Mouse (Mus musculus): Measurements from ENCODE around the gene Apoa4.

Gene Apoa4

GRCm38 (mm10) chr9:46240526-46241153 lies at the start of gene Apoa4:
TSS of gene Apoa4 (plus strand) at chr9:46240696.
- no peak for DNase-seq

DNA sequence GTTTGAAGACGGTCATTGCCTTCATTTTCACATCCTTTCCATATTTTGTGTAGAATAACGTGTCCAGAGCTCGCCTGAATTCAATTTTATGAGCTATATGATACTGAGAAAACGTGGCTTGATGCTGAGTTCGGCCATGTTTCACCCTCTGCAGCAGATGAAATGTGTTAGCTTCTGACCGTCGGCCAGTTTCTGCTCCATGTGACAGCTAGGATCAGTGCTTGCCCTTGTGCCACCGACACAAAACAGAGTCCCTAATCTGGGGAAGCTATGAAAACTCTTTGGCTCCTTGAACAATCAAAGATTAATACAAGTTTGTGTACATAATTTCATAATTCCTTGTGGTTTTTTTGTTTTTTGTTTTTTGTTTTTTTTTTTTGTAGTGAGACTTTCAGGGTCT lies 49.3 kb upstream of the Apoa4 start:
- no peak for DNase-seq

- peak; percentile 75 for DNase-seq
Observed at GRCm38 (mm10) chr9:46191644-46192043, 48.9 kb upstream of the Apoa4 start.

DNA sequence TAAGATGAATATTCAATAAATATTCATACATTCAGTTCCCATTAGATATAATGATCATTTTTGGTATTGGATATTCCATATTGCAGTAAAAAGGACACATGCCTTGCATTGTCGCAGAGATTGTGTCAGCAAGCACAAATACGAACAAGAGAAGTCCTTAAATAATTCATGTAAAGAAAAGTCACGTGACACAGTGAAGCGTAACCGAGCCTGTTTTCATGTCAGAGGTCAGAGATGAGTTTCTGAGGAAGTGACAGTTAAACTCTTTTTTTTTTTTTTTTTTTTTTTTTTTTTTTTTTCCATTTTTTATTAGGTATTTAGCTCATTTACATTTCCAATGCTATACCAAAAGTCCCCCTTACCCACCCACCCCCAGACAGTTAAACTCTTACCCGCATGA lies 47.9 kb upstream of the Apoa4 start:
- DNase-seq: no peak

GRCm38 (mm10) chr9:46194809-46195208 lies 45.7 kb upstream of the Apoa4 start:
- DNase-seq: no peak

DNA sequence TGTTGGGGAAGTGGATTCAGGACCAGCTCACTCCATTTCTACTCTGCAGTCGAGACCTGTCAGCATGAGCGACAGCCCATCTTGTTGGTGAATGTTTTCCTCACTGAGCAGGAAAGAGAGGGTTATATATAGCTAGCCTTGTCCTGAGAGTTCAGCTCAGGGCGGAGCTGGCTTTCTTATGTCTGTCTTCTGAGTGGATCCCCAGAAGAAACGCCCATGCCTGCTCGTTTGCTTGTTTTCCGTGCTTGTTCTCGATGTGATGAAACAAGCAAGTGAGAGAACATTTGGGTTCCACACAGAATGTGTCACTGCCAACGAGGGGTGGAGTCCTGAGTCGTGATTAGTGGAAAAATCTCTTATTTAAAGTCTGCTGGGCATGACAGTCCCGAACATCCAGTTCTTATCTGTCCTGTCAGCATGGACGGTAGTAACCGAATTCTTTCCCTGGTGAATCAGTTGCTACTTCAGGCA lies 43.8 kb upstream of the Apoa4 start:
- DNase-seq: no peak

DNA sequence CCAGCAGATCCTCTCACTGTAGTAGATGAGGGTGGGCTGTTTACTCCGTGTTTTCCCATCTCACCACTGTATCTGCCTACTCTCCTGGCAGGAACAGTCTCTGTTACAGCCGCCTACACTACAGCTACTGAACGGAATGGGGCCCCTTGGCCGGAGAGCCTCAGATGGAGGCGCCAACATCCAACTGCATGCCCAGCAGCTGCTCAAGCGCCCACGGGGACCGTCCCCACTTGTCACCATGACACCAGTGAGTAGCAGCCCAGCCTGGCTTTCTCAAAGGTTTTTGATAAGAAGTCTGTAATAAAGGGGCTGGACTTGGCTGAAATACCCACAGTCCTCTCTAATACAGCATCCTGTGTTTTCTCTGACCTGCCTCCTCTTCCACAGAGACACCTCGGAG lies 42.0 kb upstream of the Apoa4 start:
- DNase-seq: no peak

DNA sequence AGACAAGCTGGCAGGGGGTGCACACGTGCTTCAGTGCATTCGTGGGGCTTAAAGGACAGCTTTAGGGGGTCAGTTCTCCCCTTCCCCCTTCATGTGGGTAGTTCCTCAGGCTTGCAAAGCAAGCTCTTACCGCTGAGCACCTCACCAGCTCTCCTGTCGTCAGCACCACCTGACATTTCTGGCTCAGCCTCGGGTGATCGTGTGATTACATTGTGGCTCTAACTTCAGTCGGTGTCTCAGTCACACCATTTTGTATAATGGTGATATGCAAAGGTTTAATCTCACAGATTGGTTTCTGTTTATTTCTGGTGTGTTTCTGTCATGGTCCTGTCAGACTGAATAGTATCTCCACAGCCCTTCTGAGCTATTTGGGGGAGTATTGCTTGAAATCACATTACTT lies 41.6 kb upstream of the Apoa4 start:
- DNase-seq: no peak

DNA sequence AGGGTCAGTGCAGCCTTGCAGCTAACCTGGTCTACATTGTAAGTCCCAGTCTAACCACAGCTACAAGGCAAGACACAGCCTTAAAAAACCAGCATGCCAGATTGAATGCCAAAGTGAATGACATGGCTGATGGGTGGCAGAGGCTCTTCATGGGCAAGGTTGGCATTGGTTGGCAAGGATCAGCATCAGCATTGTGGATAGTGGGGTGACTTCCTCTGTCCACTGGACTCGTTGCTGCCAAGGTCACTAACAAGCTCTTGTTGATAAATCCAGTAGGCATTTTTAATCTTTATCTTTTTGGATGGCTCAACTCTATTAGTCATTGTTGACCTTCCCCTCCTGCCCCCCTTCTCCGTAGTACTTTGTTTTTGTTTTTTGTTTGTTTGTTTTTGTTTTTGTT lies 40.9 kb upstream of the Apoa4 start:
- no peak for DNase-seq

DNA sequence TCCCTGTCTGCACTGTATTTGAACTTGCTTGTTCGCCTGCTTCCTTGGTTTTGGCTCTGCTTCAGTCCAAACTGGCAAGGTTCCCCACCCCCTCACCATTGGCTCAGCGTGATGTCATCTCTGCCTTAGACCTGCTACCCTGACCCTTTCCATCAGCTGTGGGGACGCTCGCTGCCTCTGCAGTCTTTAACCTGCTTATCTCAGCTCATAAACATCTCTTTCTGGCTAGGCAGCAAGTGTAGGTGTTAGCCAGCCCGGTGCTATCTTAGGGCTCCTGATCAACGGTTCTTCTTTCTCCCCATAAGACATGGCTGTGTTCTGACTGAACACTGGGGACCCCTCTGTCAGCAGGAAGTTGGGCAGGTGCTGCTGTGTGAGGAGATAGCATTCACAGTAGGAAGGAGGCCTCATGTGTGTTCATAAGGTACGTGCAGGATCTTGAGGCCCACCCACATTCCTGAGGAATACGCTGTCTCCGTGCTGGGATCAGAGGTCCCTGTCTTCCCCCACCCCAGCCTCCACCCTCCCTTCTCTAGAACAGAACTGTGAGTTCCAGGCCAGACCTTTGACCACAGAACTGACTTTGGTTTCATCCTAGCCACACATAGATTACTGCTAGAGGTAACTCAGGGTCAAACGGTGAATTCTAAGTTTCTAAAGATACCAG lies 33.5 kb upstream of the Apoa4 start:
- no peak for DNase-seq

DNA sequence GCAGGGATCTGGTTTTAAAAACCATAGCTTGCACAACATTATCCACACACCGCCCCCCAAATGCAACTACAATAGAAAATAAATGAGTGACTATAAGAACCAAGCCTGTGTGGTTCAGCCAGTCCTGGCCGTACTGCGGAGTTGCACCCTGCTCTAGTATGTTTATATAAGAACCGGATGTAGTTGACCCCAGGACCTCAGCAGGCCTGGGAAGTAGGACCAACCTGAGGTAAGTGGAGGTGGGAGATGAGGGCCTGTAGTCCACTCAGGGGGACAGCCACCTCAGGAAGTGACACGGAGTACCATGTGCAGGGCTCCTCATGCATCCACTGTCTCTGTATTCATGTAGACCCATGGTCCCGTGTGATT lies 33.0 kb upstream of the Apoa4 start:
- DNase-seq: no peak

DNA sequence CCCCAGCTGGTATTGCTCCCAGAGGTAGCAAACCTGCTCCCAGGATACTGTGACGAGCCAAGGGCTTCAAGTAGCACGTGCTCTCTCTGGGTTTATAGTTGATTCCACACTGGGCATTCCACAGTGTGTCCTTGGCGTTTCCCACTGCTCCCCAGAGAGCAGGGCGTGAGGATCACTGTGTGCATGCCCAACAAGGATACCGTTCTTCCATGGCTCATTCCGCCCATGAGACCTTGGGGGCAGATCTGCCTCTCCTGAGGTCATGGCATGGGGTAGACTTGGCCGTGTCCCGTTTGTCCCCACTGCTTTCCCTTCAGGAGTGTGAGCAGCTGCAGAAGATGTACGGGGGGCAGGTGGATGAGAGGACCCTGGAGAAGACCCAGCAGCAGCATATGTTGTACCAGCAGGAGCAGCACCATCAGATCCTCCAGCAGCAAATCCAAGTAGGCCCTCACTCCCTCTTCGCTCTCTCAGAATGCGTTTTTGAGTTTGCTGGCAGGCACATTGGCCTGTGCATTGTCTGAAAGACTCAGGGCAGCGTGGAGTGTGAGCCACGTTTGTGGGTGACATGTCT lies 32.0 kb upstream of the Apoa4 start:
- DNase-seq: no peak

GRCm38 (mm10) chr9:46210473-46210872 lies 30.0 kb upstream of the Apoa4 start:
- no peak for DNase-seq

DNA sequence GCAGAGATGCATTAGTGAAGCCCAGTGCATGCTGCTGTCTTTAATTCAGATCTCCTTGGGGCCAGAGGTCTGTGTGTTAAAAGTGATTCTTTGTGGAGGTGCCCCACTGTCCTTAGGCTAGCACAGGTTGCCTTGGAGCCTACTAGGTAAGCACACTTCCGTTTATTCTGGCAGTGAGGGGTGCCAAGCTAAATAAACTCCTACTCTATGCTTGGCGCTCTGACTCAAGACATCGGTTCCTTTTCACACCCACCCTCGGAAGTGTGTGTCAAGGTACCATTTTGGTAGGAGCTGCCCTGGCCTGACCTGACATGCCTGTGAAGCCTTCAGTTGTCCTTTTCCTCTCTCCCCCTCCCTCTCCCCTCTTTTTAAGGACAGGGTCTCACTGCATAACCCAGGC lies 26.2 kb upstream of the Apoa4 start:
- no peak for DNase-seq

DNA sequence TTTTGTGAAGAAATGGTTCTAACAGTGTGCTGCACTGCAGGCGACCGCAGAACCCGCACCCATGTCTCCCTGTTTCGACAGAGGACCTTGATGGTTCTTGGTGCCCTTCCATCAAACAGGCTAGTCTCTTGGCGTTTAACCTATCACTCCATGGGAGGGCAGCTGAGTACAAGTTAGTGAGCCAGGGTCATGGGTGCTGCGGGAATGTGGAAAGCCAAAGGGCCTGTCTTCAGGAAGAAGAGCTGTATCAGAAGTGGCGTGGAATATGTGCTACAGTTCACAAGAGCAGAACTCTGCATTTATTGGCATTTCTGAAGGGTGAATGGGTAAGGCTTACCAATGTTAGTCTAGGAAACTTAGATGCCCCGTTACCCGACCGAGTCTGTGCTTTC lies 25.6 kb upstream of the Apoa4 start:
- DNase-seq: no peak

GRCm38 (mm10) chr9:46215338-46216322 lies 24.9 kb upstream of the Apoa4 start:
- DNase-seq: no peak

- no peak for DNase-seq
Observed at GRCm38 (mm10) chr9:46216744-46217470, 23.6 kb upstream of the Apoa4 start.

DNA sequence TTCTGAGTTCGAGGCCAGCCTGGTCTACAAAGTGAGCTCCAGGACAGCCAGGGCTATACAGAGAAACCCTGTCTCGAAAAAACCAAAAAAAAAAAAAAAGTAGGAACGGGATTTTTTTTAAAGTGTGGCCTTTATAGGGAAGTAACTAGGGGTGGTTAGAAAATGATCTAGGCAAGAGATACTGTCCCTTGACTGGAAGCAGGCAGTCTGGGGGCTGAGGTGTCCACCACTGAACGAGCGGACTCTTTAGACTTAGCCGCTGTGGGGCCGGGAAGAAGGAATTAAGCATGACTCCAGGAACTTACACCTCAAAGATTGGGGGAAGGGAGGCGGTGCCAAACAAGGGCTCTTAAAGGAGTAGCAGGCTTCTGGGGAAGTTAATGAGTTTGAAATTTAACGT lies 22.3 kb upstream of the Apoa4 start:
- DNase-seq: no peak

DNA sequence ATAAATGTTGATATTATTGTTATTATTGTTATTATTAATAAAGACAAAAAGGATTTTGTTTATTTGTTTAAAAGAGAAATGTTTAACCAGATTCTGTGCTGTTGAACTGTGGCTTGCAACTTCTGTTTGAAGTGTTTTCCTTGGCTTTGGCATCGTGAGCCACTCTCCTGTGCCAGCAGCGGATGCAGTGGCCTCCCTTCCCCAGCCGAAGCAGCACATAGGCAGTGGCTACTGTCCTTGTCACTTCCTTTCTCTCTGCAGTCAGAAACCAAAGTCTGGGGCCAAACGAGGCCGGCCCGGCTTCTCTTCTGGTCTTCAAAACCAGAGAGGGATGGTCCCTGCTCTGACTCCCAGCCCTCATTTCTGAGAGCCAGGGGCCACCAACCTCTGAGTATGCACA lies 17.4 kb upstream of the Apoa4 start:
- no peak for DNase-seq

DNA sequence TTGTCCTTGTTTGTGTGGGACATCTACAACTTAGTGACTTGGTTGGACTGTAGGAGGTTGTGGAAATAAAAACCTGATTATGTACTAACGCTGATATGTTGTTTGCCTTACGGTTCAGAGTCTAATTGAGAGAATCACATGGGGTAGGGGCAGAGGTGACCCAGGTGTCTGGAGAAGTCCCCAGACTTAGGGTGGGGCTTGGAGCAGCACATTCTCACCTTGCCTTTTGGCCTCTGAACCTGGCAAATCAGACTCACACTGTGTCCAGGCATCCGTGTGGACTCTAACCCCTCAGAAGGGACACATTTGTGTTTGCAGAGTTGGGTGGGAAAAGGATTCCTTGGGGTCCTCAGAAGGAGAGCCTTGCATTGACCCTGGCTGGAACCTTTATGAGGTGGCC lies 16.4 kb upstream of the Apoa4 start:
- DNase-seq: no peak

- DNase-seq: no peak
Observed at GRCm38 (mm10) chr9:46224945-46225660, 15.4 kb upstream of the Apoa4 start.

DNA sequence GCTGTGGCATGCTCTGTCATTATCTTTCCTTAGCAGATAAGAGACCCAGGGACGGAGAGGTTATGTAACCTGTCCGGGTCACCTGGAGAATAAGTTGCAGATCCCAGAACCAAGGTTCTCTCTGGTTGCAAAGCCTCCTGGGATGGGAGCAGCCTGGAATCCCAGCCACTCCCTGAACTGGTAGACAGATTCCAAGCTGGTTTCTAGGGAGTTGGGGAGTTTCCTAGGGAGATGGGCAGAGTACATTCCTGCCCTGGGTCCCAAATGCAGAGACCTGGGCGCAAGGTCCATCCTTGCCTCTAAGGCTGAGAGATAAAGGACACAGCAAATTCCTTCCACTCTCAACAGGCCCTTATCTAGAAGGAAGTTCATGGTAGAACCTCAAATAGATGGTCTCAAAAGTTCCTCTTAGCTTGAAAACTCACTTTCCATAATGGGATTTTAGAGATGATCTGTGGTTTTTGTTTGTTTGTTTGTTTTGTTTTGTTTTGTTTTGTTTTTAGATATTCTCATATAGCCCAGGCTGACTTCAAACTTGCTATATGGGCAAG lies 13.4 kb upstream of the Apoa4 start:
- no peak for DNase-seq

Data from embryo, embryonic 11 days (tissue).